Mouse (Mus musculus): ENCODE results near the gene Wnt9b.
"Not testable (repeated sequence)": the region's sequence is repeated elsewhere in the genome, so short reads cannot be mapped to it uniquely, and the experiment has no call there.

Wnt9b gene

DNA sequence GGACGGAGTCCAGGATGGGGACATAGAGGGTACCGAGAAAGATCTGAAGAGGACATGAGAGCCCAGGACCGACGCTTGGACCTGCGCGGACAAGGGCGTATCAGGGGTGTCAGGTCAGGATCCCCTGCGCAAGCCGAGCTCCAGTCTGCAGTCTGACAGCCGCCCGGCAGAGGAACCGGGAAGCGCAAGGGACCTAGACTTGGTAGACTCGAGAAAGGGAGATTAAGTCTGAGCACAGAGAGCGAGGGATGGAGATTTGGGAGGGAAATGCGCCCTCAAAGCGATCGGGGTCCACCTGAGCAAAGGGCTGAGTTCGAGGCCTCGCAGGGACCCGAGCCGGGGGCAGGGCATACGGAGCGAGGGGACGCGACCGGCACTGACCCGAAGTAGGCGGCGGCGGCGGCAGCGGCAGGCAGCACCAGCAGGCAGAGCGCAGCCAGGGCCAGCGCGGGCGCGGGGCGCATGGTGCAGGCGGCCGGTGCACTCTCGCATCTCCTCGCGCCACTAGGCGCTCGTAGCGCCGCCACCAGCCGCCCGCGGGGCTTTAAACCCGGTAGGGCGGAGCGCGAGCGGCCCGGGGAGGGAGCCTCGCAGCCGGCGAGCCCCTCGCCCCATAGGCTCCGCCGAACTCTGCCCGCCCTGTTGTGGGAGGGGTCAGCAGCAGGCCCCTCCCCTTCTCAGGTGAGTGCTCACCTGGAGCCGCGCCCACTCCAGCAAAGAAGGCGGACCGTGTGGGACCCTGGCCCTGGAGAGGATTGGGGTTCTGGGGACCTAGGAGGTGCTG lies at the start of gene Wnt9b:
Gene Wnt9b, minus strand, starts transcription at position 516 of the 784 bp plus-strand sequence.
- DNase-seq (ENCODE audit: low spot score), result peak; percentile 70

- no peak for DNase-seq (ENCODE audit: low spot score)
These were observed 40.3 kb upstream of the Wnt9b start for GRCm38 (mm10) chr11:103789951-103790350.

DNA sequence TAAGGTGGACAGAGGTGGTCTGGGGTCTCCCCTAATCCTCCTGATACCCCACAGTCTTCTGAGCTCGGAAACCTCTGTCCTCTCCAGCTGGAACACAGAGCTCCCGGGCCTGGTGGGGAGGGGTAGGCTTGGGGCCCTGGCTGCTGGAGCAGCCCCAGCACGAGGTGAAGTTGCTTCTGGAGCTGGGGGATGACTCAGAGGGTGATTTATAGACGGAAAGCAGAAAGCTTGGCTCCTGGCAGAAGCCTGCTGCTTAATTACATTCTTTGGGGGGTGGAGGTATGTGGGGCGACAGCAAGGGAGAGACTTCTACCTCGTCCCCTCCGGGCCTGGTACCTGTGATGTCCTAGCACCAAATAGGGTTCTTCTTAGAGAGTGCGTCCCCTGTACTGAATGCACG lies 30.5 kb upstream of the Wnt9b start:
- no peak for DNase-seq (ENCODE audit: low spot score)

DNA sequence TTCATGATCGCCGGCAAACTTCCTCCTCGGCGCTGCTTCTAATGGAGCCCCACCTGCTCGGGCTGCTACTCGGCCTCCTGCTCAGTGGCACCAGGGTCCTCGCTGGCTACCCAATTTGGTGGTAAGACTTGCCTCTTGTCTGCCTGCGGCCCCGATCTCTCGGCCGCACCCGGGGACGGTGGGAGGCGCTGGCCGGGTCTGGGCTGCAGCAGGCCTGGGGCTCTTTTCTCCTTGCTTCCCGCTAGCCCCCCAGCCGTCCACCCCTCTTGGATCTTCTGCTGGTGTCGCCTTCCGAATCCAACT lies 24.6 kb upstream of the Wnt9b start:
- DNase-seq (ENCODE audit: low spot score), result peak; percentile 32

DNA sequence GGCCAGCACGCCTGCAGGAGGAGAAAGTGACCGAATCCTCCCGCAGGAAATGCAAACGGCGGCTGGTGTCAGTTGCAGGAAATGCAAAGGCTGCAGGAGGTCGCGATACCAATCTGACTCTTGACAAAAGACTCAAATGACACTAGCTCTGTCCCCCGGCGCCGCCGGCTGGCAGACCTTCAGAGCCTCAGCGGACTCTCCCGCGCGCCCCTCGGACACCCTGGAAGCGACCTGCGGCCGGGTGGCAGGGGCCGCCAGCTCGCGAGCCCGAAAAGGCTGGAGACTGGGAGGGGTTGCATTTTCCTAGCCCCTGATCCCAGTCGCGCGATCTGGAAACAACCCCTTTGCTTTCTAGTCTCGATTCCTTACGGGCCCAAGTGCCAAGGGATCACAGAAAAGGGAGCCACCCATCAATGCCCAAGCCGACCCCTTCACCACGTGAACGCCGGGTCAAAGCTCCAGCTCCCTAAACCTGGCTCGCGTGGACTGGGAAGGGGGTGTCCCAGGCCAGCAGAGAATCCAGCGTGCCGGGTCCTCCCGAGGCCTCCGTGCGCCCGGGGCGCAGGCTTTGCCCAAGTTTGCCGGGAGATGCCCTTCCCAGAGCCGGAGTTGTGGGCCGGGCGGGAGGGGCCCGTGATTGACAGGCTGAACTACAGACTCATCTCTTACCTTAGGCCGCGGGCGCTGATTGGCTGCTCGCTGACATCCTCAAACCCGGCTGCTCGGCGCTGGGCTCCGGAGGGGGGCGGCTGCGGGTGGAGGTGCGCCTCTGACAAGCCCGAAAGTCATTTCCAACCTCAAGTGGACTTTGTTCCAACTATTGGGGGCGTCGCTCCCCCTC lies 24.0 kb upstream of the Wnt9b start, which contains the start of gene Wnt3:
Gene Wnt3, plus strand, starts transcription at position 764 of the 841 bp plus-strand sequence.
- DNase-seq (ENCODE audit: low spot score), result peak; percentile 72

DNA sequence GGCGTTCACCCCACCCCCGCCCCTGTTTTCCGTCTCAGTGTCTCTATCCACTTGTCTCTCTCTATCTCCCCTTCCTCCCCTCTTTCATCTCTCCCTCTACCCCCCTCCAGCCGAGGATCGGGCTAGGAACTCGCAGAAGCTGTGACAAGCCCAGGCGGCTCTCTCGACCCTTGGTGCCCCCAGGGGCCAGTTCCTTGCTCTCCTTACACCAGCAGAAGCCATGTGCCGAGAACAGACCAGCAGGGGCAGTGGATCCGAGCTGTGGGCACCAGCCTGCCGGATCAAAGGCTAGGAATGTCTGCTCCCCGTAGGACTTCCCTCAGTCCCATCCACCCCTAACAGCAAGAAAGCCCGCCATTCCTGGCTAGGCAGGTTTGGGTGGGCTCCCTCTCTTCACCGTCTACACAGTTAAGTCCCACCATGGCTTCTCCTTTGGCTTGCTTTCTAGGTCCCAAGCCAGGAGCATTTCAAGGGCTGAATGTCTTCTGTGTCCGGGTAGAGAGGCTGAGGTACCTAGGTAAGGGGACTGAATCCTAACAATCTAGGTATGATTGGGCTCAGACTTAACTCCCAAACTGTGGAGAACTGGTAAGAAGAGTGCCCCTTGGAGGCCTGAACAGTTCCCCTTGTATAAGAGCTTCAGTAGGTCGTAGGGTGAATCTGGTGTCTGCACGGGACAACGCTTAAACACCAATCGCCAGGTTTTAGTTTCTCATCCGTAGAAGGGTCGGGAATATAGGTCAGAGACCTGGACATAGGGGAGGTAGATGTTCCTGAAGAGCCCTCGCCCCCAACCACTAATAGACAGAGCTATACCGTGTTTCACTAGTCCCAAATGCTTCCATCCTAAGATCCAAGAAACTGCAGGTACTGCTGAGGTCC lies 23.1 kb upstream of the Wnt9b start:
- peak; percentile 47 for DNase-seq (ENCODE audit: low spot score)

- DNase-seq (ENCODE audit: low spot score), result no peak
These were observed 21.7 kb upstream of the Wnt9b start for GRCm38 (mm10) chr11:103771160-103771817.

GRCm38 (mm10) chr11:103765556-103766011 lies 16.0 kb upstream of the Wnt9b start:
- peak; percentile 57 for DNase-seq (ENCODE audit: low spot score)

DNA sequence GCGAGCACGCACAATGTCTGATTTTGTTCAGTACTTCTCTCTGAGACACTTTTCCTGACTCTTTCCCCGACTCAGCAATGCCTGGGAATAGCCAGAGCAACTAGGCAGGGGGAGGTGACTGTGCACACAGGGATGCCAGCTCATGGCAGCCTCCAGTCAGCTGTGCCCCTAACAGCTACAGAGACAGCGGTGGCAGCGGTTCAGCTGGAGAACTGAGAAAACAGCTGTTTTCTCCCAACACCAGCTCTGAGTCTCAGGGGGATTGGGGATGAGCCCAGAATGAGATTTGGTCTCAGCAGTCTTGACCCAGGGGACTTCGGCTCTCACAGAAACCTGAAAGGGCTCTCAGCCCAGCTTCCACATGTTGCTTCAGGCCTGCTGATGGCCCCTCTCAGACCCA lies 15.0 kb upstream of the Wnt9b start:
- DNase-seq (ENCODE audit: low spot score), result no peak

- DNase-seq (ENCODE audit: low spot score), result peak; percentile 78
These were observed 14.0 kb upstream of the Wnt9b start for GRCm38 (mm10) chr11:103763410-103764163.

- not testable (repeated sequence) for DNase-seq (ENCODE audit: low spot score)
These were observed 11.3 kb upstream of the Wnt9b start for GRCm38 (mm10) chr11:103760891-103761290.

- no peak for DNase-seq (ENCODE audit: low spot score)
These were observed 10.5 kb upstream of the Wnt9b start for GRCm38 (mm10) chr11:103760101-103760500.

GRCm38 (mm10) chr11:103758706-103759105 lies 9.1 kb upstream of the Wnt9b start:
- peak; percentile 89 for DNase-seq (ENCODE audit: low spot score)

DNA sequence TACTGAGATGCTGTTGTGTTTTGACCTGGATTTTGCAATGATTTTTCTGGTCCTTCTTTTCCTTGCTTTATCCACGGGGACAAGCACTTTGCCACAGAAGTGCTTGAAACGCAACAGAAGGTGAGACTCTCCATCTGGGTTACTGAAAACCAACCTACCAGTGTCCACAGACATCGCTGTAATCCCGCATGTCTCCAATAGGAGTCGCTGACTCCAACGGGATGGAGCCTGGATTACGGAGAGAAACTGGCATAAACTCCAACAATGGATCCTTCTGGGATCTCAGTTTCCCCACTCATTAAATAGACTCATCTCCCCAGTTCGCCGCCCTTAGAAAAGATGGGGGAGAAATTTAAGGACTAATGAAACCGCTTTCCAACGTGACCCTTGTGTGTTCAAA lies 8.4 kb upstream of the Wnt9b start:
- DNase-seq (ENCODE audit: low spot score), result no peak

GRCm38 (mm10) chr11:103750612-103751011 lies 991 bp upstream of the Wnt9b start:
- DNase-seq (ENCODE audit: low spot score), result no peak

DNA sequence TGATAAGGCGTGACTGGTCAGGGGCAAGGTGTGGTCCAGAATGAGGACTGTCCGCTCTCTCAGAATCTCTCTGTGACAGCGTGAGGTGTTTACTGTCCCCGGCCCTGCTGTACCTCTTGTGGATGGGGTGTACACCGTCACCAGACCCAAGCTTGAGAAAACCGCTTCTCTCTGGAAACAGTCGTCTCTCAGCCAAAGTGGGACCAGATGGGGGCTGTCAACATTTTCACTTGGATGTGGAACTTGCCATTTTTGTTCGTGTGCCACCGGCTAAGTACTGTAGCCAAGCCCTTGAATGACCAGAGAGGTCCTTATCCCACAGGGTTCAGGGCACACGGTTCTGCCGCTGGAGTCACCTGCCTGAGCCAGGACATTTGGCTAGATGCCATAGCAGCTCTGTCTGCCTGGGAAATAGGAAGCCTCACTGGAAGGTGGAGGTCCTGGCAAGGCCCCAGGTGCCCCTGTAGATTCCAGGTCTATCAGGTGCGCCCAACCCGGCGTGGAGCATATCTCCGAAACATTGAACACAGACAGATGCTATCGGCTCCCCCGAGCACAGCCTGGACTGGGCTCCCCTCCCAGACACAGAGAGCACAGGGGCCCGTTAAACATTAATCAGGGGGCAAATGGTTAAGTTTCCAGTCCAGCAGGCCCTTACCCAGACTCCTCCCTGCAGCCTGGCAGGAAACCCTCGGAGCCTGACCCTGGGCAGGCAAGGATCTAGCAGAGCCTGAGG lies 14.4 kb downstream of the Wnt9b start:
- DNase-seq (ENCODE audit: low spot score), result no peak

- DNase-seq (ENCODE audit: low spot score), result no peak
These were observed 15.1 kb downstream of the Wnt9b start for GRCm38 (mm10) chr11:103734411-103735045.

- DNase-seq (ENCODE audit: low spot score), result no peak
These were observed 15.7 kb downstream of the Wnt9b start for GRCm38 (mm10) chr11:103733961-103734360.

- no peak for DNase-seq (ENCODE audit: low spot score)
These were observed 16.6 kb downstream of the Wnt9b start for GRCm38 (mm10) chr11:103733069-103733468.

GRCm38 (mm10) chr11:103732306-103732705 lies 17.3 kb downstream of the Wnt9b start:
- no peak for DNase-seq (ENCODE audit: low spot score)

Measured in embryo, embryonic 10 days (tissue).